Mouse (Mus musculus) myocyte (in vitro differentiated cells): ENCODE measurements at regions not wholly inside any gene's neighbourhood (a gene's known extent, or its start where the extent isn't known, plus 50 kb on each side); places are given as distances from the start of the nearest gene placed in this dataset.
A peak's percentile ranks its signal among the peaks of the same experiment; 100 is the strongest.

Experiments used
- H3K27me3 ChIP-seq: one replicate; pipeline ENCODE4 v1.6.1; 2011; ENCODE audit not compliant: control insufficient read depth, insufficient read depth, insufficient read length
- H3K36me3 ChIP-seq: one replicate; pipeline ENCODE4 v1.6.1; 2011; ENCODE audit not compliant: control insufficient read depth, insufficient read depth
- H3K4me2 ChIP-seq: one replicate; pipeline ENCODE4 v1.6.1; 2011; ENCODE audit warnings: low read depth, control low read depth
- H3K4me3 ChIP-seq: one replicate; pipeline ENCODE4 v1.5.1; 2011; ENCODE audit warnings: mild to moderate bottlenecking, control low read depth, moderate library complexity
- H3K79me2 ChIP-seq: one replicate; pipeline ENCODE4 v1.6.1; 2011; ENCODE audit not compliant: control insufficient read depth, insufficient read depth
- H3ac ChIP-seq: one replicate; pipeline ENCODE4 v1.6.1; 2011; ENCODE audit not compliant: control insufficient read depth, insufficient read length
- CEBPB ChIP-seq: IDR thresholded peaks from 2 replicates; pipeline ENCODE4 v1.6.1; 2011; ENCODE audit warnings: mild to moderate bottlenecking, moderate library complexity; ENCODE audit not compliant: poor library complexity, insufficient read depth, severe bottlenecking
- E2F4 ChIP-seq: IDR thresholded peaks from one replicate; pipeline ENCODE4 v1.6.1; 2011; ENCODE audit warnings: mild to moderate bottlenecking, control low read depth, moderate library complexity; ENCODE audit not compliant: insufficient read depth
- MAX ChIP-seq: IDR thresholded peaks from one replicate; pipeline ENCODE4 v1.6.1; 2011; ENCODE audit warnings: low read depth, mild to moderate bottlenecking, control low read depth
- MYOD1 ChIP-seq, 3 experiments: IDR thresholded peaks; one replicate each; pipeline ENCODE4 v1.6.1; 2011; ENCODE audit warnings: control low read depth in 2 of 3, low read depth in 2 of 3, mild to moderate bottlenecking in 2 of 3, moderate library complexity in 1 of 3; ENCODE audit not compliant: insufficient read length in 2 of 3, control insufficient read depth in 1 of 3
- MYOG ChIP-seq, 3 experiments: IDR thresholded peaks; one replicate each; pipeline ENCODE4 v1.6.1; 2011; ENCODE audit warnings: control low read depth in 2 of 3, low read depth in 2 of 3, mild to moderate bottlenecking in 2 of 3; ENCODE audit not compliant: insufficient read length in 2 of 3, control insufficient read depth in 1 of 3, insufficient read depth in 1 of 3
- POLR2A ChIP-seq: IDR thresholded peaks from one replicate; pipeline ENCODE4 v1.6.1; 2011; ENCODE audit warnings: low read depth, mild to moderate bottlenecking, control low read depth, moderate library complexity; ENCODE audit not compliant: insufficient read length
- POLR2AphosphoS2 ChIP-seq: IDR thresholded peaks from one replicate; pipeline ENCODE4 v1.6.1; 2011; ENCODE audit warnings: low read depth, control low read depth; ENCODE audit not compliant: insufficient read length
- REST ChIP-seq: IDR thresholded peaks from one replicate; pipeline ENCODE4 v1.6.1; 2011; ENCODE audit warnings: mild to moderate bottlenecking, control low read depth, moderate library complexity; ENCODE audit not compliant: insufficient read depth, insufficient read length
- SRF ChIP-seq: IDR thresholded peaks from one replicate; pipeline ENCODE4 v1.6.1; 2011; ENCODE audit warnings: low read depth; ENCODE audit not compliant: control insufficient read depth, insufficient read length
- TCF12 ChIP-seq: IDR thresholded peaks from one replicate; pipeline ENCODE4 v1.6.1; 2011; ENCODE audit warnings: mild to moderate bottlenecking, control low read depth; ENCODE audit not compliant: poor library complexity, insufficient read depth, severe bottlenecking
- TCF3 ChIP-seq: IDR thresholded peaks from one replicate; pipeline ENCODE4 v1.6.1; 2011; ENCODE audit warnings: low read depth, control low read depth; ENCODE audit not compliant: insufficient read length
- USF1 ChIP-seq: IDR thresholded peaks from one replicate; pipeline ENCODE4 v1.6.1; 2011; ENCODE audit warnings: low read depth, mild to moderate bottlenecking, control low read depth, moderate library complexity

- H3K36me3 ChIP-seq, result no peaks in the 10 kb centered on the region
- no peak overlapping the region for H3K4me3 ChIP-seq
- no peaks in the 10 kb centered on the region for H3K27me3 ChIP-seq
- TF ChIP-seq USF1 (no peak), MYOD1 (IDR thresholded peaks at IDR 0.05; ENCODE audit: control insufficient read depth in 1 of 3, insufficient read length in 2 of 3, low read depth in 2 of 3) (no peak), TCF12 (no peak), POLR2A (no peak), E2F4 (no peak), POLR2AphosphoS2 (no peak), TCF3 (no peak), MYOG (IDR thresholded peaks at IDR 0.05; ENCODE audit: control insufficient read depth in 1 of 3, insufficient read depth in 1 of 3, insufficient read length in 2 of 3, low read depth in 2 of 3) (no peak), SRF (no peak), REST (no peak), CEBPB (no peak), MAX (no peak)
- H3K4me2 ChIP-seq, result no peak overlapping the region
- H3ac ChIP-seq, result no peak overlapping the region
- no peaks in the 10 kb centered on the region for H3K79me2 ChIP-seq
Measured at GRCm38 (mm10) chr2:71683375-71683774, 62.0 kb upstream of the Itga6 start.

DNA sequence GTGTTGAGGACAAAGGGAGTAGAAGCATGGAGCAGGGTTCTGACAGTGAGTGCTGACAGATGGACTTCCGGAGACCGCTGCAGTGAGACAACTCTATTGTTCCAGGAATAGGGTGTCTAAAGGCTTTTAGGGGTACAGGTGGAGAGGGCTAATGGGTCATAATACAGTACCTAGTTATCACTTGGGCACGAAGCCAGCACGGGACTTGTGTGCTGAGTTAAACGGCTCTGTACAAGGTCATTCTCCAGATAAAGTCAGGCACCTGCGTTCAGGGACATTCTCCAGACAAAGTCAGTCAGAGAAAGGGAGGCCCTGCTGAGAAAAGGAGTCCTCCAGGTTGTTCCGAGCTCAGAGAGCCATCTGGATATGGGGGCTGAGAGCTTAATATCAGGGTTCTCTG lies 60.2 kb upstream of the Itga6 start:
- Histone ChIP-seq H3ac (no peak overlapping the region), H3K27me3 (no peaks in the 10 kb centered on the region), H3K36me3 (no peaks in the 10 kb centered on the region), H3K4me3 (no peak overlapping the region), H3K79me2 (no peaks in the 10 kb centered on the region), H3K4me2 (no peak overlapping the region)
- no peak for TF ChIP-seq REST
- no peak for TF ChIP-seq SRF
- no peak for TF ChIP-seq MYOG (IDR thresholded peaks at IDR 0.05; ENCODE audit: control insufficient read depth in 1 of 3, insufficient read depth in 1 of 3, insufficient read length in 2 of 3, low read depth in 2 of 3)
- TF ChIP-seq TCF12, result no peak
- no peak for TF ChIP-seq CEBPB
- TF ChIP-seq POLR2AphosphoS2, result no peak
- no peak for TF ChIP-seq USF1
- TF ChIP-seq TCF3, result no peak
- TF ChIP-seq E2F4, result no peak
- TF ChIP-seq MAX, result no peak
- TF ChIP-seq MYOD1 (IDR thresholded peaks at IDR 0.05; ENCODE audit: control insufficient read depth in 1 of 3, insufficient read length in 2 of 3, low read depth in 2 of 3), result no peak
- no peak for TF ChIP-seq POLR2A

DNA sequence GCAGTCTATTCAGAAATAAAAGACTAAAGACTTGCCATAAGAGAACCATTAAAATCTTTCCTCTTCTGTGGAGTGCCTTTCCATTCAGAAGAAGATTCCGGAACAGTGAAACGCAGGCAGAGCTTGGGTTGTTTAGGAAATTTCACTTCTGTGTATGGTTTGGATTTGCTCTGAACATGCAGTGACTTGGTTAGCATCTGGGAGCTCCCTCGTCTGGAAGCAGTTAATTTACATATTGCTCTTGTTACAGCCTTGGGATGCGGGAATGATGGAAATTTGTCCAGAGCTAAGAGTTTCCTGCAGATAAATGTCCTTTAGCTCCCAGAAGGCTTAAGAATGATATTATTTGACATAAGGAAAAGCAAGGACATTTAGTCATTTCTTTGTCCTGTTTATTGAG lies 56.4 kb upstream of the Itga6 start:
- Histone ChIP-seq H3ac (no peak overlapping the region), H3K27me3 (no peaks in the 10 kb centered on the region), H3K4me2 (no peak overlapping the region), H3K4me3 (no peak overlapping the region), H3K79me2 (no peaks in the 10 kb centered on the region), H3K36me3 (no peaks in the 10 kb centered on the region)
- TF ChIP-seq POLR2AphosphoS2 (no peak), TCF12 (no peak), POLR2A (no peak), MYOD1 (IDR thresholded peaks at IDR 0.05; ENCODE audit: control insufficient read depth in 1 of 3, insufficient read length in 2 of 3, low read depth in 2 of 3) (no peak), REST (no peak), USF1 (no peak), CEBPB (no peak), SRF (no peak), E2F4 (no peak), TCF3 (no peak), MAX (no peak), MYOG (IDR thresholded peaks at IDR 0.05; ENCODE audit: control insufficient read depth in 1 of 3, insufficient read depth in 1 of 3, insufficient read length in 2 of 3, low read depth in 2 of 3) (no peak)

DNA sequence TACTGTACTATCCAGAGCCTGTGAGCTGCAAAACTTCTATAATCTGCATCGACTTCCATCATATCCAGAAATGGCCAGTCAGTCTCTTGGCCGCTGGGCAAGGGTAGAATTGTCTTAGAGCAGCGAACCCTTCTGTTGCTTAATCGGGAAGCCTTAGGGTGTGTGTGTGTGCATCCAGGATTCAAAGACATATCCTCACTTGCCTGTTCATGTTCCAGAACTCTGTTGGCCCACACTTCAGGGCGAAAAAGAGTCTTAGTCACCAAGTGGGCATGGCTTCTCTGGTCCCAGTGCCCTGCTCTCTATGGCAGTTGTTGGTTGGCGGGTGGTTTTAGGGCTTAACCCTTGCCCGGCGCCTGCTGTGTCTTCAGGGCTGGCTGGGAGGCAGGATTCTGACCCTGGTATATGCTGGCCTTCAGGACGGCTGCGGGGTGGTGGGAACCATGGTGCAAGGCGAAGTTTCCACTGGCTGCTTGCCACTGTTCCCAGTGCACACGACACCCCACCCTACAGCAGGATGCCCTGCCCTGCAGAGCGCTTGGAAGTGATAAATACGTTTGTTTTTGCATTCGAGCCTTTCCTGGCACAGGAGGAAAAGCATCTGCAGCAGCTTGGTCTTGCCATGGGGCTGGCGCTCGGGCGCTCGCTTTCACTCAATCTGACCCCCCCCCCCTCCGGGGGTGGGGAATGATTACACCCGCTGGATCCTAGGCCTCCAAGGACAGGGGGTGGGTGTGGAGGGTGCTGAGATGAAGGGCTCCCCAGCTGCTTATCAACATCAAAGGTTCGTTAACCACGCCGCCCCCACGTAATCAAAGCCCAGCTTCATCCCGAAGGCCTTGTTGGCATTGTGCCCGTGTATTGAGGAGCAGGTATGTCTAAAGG lies 54.9 kb upstream of the Itga6 start:
- TF ChIP-seq USF1 (no peak), E2F4 (no peak), MYOG (IDR thresholded peaks at IDR 0.05; ENCODE audit: control insufficient read depth in 1 of 3, insufficient read depth in 1 of 3, insufficient read length in 2 of 3, low read depth in 2 of 3) (no peak), MAX (no peak), TCF3 (no peak), CEBPB (no peak), SRF (no peak), MYOD1 (IDR thresholded peaks at IDR 0.05; ENCODE audit: control insufficient read depth in 1 of 3, insufficient read length in 2 of 3, low read depth in 2 of 3) (no peak), POLR2AphosphoS2 (no peak), REST (no peak), POLR2A (no peak), TCF12 (no peak)
- no peak overlapping the region for H3K4me3 ChIP-seq
- no peaks in the 10 kb centered on the region for H3K79me2 ChIP-seq
- no peaks in the 10 kb centered on the region for H3K27me3 ChIP-seq
- no peaks in the 10 kb centered on the region for H3K36me3 ChIP-seq
- peak overlapping the region; percentile 42 for H3K4me2 ChIP-seq
- H3ac ChIP-seq, result no peak overlapping the region
